Mouse (Mus musculus) erythroblast, embryonic 14.5 days (primary cell): Measurements from ENCODE around the gene Pcdh18.

Source experiments
- GATA1 ChIP-seq: IDR thresholded peaks from 2 replicates; pipeline ENCODE4 v1.6.1; 2012; ENCODE audit warnings: low read length, inconsistent platforms, mixed read lengths
- TAL1 ChIP-seq: IDR thresholded peaks from 3 replicates; pipeline ENCODE4 v1.6.1; 2012; ENCODE audit warnings: low read length, inconsistent platforms, mixed read lengths

DNA sequence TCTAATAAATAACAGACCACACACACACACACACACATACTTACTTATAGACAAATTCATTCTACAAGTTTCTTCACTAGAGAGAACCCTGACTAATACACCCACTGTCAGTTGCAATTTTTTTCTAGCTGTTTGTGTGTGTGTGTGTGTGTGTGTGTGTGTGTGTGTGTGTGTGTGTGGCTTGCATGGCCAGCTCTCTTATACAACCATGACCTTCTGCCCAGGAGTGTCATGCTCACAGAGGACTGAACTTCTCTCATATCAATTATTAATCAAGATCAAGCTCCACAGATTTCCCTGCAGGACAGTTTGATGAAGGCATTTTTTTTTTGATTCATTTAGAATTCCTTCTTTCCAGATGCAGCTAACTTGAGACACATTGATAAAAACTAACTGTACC lies 18.6 kb downstream of the Pcdh18 start:
- TF ChIP-seq TAL1 (no peak), GATA1 (no peak)
